Mouse (Mus musculus): ENCODE results near the gene Rnps1. TPM values are rescaled to one million over a fixed set of nuclear protein-coding genes. Genes with fewer than 3 reads are reported as not detected.
"Not testable (repeated sequence)": the region's sequence is repeated elsewhere in the genome, so short reads cannot be mapped to it uniquely, and the experiment has no call there.

Rnps1 gene
- total and polyA plus RNA-seq, 2 experiments from 2014 or later = 291 to 363 TPM

- Histone ChIP-seq H3K36me3 (ENCODE audit: insufficient read depth) (peaks cover 48% of the 10 kb centered on the region), H3K4me1 (ENCODE audit: insufficient read depth) (peaks cover 10% of the 10 kb centered on the region; the same call in 1 of the 2 replicates), H3K4me3 (ENCODE audit: low read depth, low read length) (peak overlapping the region; percentile 59), H3K27ac (ENCODE audit: low read depth, low read length) (peak overlapping the region; percentile 91), H3K9ac (peak overlapping the region; percentile 74), H3K4me2 (ENCODE audit: low read depth) (peak overlapping the region; percentile 80), H3K9me3 (ENCODE audit: low read length) (no peaks in the 10 kb centered on the region), H3K27me3 (ENCODE audit: insufficient read depth, low read length) (no peaks in the 10 kb centered on the region)
- DNase-seq (no peak), ATAC-seq (peak; percentile 5; the same call in 1 of the 2 replicates)
- WGBS = 1% methylated on average over 21 of the region's 21 CpGs
- TF ChIP-seq CTCF (IDR thresholded peaks at IDR 0.05; ENCODE audit: low read depth) = no peak
These were observed 646 bp downstream of the Rnps1 start for GRCm38 (mm10) chr17:24415011-24415410.

GRCm38 (mm10) chr17:24416051-24416652, 1.8 kb downstream of the Rnps1 start:
- Histone ChIP-seq H3K4me2 (ENCODE audit: low read depth) (peak overlapping the region; percentile 80), H3K4me3 (ENCODE audit: low read depth, low read length) (peak overlapping the region; percentile 59), H3K9ac (peak overlapping the region; percentile 74; the same call in 1 of the 2 replicates), H3K27ac (ENCODE audit: low read depth, low read length) (no peak overlapping the region), H3K4me1 (ENCODE audit: insufficient read depth) (peaks cover 10% of the 10 kb centered on the region; the same call in 1 of the 2 replicates), H3K9me3 (ENCODE audit: low read length) (no peaks in the 10 kb centered on the region), H3K36me3 (ENCODE audit: insufficient read depth) (peaks cover 51% of the 10 kb centered on the region), H3K27me3 (ENCODE audit: insufficient read depth, low read length) (no peaks in the 10 kb centered on the region)
- DNase-seq (no peak), ATAC-seq (no peak)
- TF ChIP-seq CTCF (IDR thresholded peaks at IDR 0.05; ENCODE audit: low read depth) = no peak
- 86% methylated on average over 3 of the region's 3 CpGs for WGBS

- Histone ChIP-seq H3K36me3 (ENCODE audit: insufficient read depth) (peaks cover 65% of the 10 kb centered on the region), H3K4me3 (ENCODE audit: low read depth, low read length) (no peak overlapping the region), H3K9me3 (ENCODE audit: low read length) (no peaks in the 10 kb centered on the region), H3K9ac (no peak overlapping the region), H3K27ac (ENCODE audit: low read depth, low read length) (no peak overlapping the region), H3K4me1 (ENCODE audit: insufficient read depth) (no peaks in the 10 kb centered on the region), H3K27me3 (ENCODE audit: insufficient read depth, low read length) (no peaks in the 10 kb centered on the region), H3K4me2 (ENCODE audit: low read depth) (no peak overlapping the region)
- DNase-seq (no peak), ATAC-seq (no peak)
- TF ChIP-seq CTCF (IDR thresholded peaks at IDR 0.05; ENCODE audit: low read depth) = no peak
- 90% methylated on average over 4 of the region's 4 CpGs for WGBS
These were observed 8.7 kb downstream of the Rnps1 start for GRCm38 (mm10) chr17:24423114-24423513.

- 93% methylated on average over 5 of the region's 5 CpGs for WGBS
- no peak overlapping the region for H3K4me3 ChIP-seq (ENCODE audit: low read depth, low read length)
- no peak overlapping the region for H3K27ac ChIP-seq (ENCODE audit: low read depth, low read length)
- no peak overlapping the region for H3K4me2 ChIP-seq (ENCODE audit: low read depth)
- no peak overlapping the region for H3K9ac ChIP-seq
- H3K4me1 ChIP-seq (ENCODE audit: insufficient read depth) = no peaks in the 10 kb centered on the region
- no peaks in the 10 kb centered on the region for H3K27me3 ChIP-seq (ENCODE audit: insufficient read depth, low read length)
- no peak for DNase-seq
- ATAC-seq = no peak
- H3K9me3 ChIP-seq (ENCODE audit: low read length) = no peaks in the 10 kb centered on the region
- no peak for TF ChIP-seq CTCF (IDR thresholded peaks at IDR 0.05; ENCODE audit: low read depth)
- H3K36me3 ChIP-seq (ENCODE audit: insufficient read depth) = peaks cover 52% of the 10 kb centered on the region
These were observed 10.1 kb downstream of the Rnps1 start for GRCm38 (mm10) chr17:24424489-24424888.

- ATAC-seq; DNase-seq; H3K27me3 ChIP-seq (ENCODE audit: insufficient read depth, low read length); H3K27ac ChIP-seq (ENCODE audit: low read depth, low read length); H3K9me3 ChIP-seq (ENCODE audit: low read length); H3K9ac ChIP-seq; H3K4me1 ChIP-seq (ENCODE audit: insufficient read depth); H3K4me3 ChIP-seq (ENCODE audit: low read depth, low read length); H3K4me2 ChIP-seq (ENCODE audit: low read depth): not testable (repeated sequence)
- 95% methylated on average over 4 of the region's 8 CpGs for WGBS
- H3K36me3 ChIP-seq (ENCODE audit: insufficient read depth) = peaks cover 44% of the 10 kb centered on the region
These were observed 11.0 kb downstream of the Rnps1 start for GRCm38 (mm10) chr17:24425326-24425725.

- no peak for TF ChIP-seq CTCF (IDR thresholded peaks at IDR 0.05; ENCODE audit: low read depth)
- 86% methylated on average over 7 of the region's 7 CpGs for WGBS
- DNase-seq = no peak
- Histone ChIP-seq H3K27ac (ENCODE audit: low read depth, low read length) (peak overlapping the region; percentile 89; the same call in 1 of the 2 replicates), H3K4me2 (ENCODE audit: low read depth) (peak overlapping the region; percentile 71; the same call in 1 of the 2 replicates), H3K36me3 (ENCODE audit: insufficient read depth) (peaks cover 38% of the 10 kb centered on the region), H3K9me3 (ENCODE audit: low read length) (no peaks in the 10 kb centered on the region), H3K4me3 (ENCODE audit: low read depth, low read length) (no peak overlapping the region), H3K27me3 (ENCODE audit: insufficient read depth, low read length) (no peaks in the 10 kb centered on the region), H3K9ac (no peak overlapping the region), H3K4me1 (ENCODE audit: insufficient read depth) (no peaks in the 10 kb centered on the region)
- no peak for ATAC-seq
These were observed 11.5 kb downstream of the Rnps1 start for GRCm38 (mm10) chr17:24425905-24426304.

- TF ChIP-seq CTCF (IDR thresholded peaks at IDR 0.05; ENCODE audit: low read depth) = no peak
- H3K9me3 ChIP-seq (ENCODE audit: low read length) = no peaks in the 10 kb centered on the region
- H3K27me3 ChIP-seq (ENCODE audit: insufficient read depth, low read length) = no peaks in the 10 kb centered on the region
- peak; percentile 86 for DNase-seq
- H3K4me2 ChIP-seq (ENCODE audit: low read depth) = peak within 1 kb of the TSS; percentile 71
- H3K9ac ChIP-seq = peak within 1 kb of the TSS; percentile 75
- H3K27ac ChIP-seq (ENCODE audit: low read depth, low read length) = peak within 1 kb of the TSS; percentile 89
- H3K4me1 ChIP-seq (ENCODE audit: insufficient read depth) = no peaks in the 10 kb centered on the region
- peak; percentile 96 for ATAC-seq
- WGBS = under 1% methylated on average over 47 of the region's 48 CpGs
- peak within 1 kb of the TSS; percentile 50 for H3K4me3 ChIP-seq (ENCODE audit: low read depth, low read length)
- peaks cover 31% of the 10 kb centered on the region for H3K36me3 ChIP-seq (ENCODE audit: insufficient read depth)
These were observed 12.3 kb downstream of the Rnps1 start, which contains the start of gene Eci1 for GRCm38 (mm10) chr17:24426471-24427169. Gene Eci1 (plus strand): TSS chr17:24426641.
